Mouse (Mus musculus) gastrocnemius, adult 8-10 months (tissue): ENCODE data around the gene Plau. TPM values are rescaled to one million over a fixed set of nuclear protein-coding genes. Genes with fewer than 3 reads are reported as not detected.
A peak's percentile ranks its signal among the peaks of the same experiment; 100 is the strongest.

Experiments
- DNase-seq, 2 experiments: peaks; one replicate each; pipeline ENCODE4 v3.0.0; 2022; ENCODE audit warnings: low spot score in 2 of 2
- total RNA-seq, 4 experiments: library from RNA; stranded (reverse); gene quantifications; 2 replicates each; pipeline ENCODE4 v1.2.4; 2022

Plau gene
- total RNA-seq, 4 experiments from 2014 or later, result 13.4 to 23.7 (median 18.1) TPM

DNA sequence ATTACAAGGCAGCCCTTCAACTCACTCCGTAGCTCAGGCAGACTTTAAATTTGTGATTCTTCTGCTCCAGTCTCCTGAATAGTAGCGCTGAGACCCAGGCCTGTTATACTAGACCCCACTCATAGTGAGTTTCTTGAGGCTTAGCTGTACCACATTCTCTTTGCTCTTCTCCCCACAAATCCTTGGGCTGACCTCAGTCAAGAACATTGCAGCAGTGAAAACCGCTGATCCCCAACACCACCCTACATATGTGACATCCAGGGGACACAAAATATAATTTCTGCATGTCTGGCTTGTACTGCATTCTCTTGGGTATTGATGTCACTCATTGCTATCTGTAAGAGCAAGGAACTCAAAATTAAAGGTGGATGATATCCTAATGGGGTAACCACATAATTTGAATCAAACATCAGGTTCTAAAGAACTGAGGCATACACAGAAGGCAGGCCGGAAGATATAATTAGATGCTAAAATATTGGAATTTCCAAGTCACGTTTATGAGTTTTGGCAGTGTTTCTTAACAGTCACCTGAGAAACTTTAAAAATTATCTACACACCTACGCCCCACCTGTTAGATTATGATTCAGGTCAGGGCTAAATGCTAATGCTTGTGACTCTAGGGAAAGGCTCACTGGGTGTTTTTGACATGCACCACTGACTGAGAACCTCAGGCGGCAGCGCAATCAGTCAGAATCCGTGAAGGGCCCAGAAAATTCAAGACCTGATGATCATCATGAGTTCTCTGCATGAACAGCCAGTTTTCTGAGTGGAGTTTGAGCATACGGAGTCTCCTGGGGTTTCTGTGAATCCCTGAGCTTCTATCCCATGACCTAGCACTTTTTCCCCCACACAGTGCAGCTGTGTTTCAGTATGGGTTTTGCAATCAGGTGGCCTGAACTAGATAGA lies 8.5 kb downstream of the Plau start:
- DNase-seq, result no peak

DNA sequence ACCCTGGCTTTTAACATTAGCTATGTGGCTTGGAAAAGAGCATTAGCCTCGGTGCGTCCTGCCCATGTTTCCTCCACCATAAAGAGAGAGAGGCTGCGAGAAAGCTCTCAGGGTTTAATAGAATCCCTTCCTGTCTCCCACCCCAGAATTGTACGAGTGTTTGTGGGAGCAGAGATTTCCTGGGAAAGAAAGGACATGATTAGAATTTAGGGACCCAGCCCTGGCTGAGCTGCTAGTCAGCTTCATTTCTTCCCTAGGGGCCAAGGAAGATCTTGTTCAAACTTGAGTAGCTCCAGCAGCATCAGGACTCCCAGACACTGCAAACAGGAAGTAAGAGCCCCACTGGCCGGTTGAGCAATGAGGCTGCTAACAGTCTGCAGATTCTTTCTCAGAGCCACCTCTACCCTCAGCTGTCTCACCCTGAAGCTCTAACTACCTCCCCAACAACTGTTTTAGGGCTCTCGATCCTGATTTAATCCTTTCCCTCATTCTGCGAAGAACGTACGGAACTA lies 9.2 kb downstream of the Plau start:
- DNase-seq, result peak in 1 of 2 experiments; percentile 51

GRCm38 (mm10) chr14:20846214-20846613 lies 9.8 kb downstream of the Plau start:
- no peak for DNase-seq

- no peak for DNase-seq
Observed at GRCm38 (mm10) chr14:20847637-20848129, 11.2 kb downstream of the Plau start.

DNA sequence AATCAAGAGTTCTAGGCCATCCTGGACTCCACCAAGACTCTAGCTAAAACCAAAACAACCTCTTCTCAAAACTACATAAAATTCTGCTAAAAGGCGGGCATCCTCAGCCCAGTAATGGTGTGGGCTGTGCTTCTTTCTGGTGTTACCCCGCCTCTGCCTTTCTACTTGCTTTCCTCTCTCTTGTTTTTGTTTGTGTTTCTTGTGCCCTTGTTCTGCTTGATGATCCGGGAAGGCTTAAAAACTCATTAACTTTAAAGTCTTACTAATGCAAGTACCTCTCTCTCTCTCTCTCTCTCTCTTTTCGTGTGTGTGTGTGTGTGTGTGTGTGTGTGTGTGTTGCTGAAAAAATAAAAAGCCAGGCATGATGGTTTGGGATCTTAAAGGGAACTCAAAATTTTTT lies 13.3 kb downstream of the Plau start:
- no peak for DNase-seq

- no peak for DNase-seq
Observed at GRCm38 (mm10) chr14:20850498-20850897, 14.0 kb downstream of the Plau start.

DNA sequence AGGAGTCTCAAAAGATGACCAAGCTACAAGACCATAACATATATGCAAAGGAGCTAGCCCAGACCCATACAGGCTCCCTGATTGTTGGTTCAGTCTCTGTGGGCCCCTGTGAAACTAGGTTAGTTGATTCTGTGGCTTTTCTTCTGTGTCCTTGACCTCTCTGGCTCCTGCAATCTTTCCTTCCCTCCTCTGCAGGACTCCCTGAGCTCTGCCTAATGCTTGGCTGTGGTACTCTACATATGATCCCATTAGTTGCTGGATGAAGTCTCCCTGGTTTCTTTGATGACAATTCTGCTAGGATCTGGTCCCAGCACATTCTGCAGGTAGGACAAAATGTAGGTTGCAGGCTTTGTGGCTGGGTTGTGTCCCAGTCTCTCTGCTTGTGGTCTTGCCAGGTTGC lies 15.3 kb downstream of the Plau start:
- no peak for DNase-seq

- DNase-seq, result no peak
Observed at GRCm38 (mm10) chr14:20861152-20861551, 24.7 kb downstream of the Plau start.

DNA sequence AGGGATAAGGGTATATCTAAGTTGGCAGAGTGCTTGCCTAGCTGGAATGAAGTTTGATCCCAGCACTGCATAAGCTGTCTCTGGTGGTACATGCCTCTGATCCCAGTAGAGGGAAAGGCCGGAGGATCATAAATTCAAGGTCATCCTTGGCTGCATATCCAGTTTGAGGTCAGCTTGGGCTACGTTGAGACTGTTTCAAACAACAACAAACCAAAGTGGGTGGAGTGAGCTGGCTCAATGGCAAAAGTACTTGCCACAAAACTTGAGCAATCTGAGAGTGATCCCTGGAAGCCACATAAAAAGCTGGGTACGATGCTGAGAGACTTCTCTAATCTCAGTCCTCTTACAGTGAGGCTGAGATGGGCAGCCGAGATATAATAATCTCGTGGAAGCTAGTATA lies 25.1 kb downstream of the Plau start:
- peak; percentile 43 to 51 for DNase-seq

- no peak for DNase-seq
Observed at GRCm38 (mm10) chr14:20863306-20864065, 27.0 kb downstream of the Plau start.

DNA sequence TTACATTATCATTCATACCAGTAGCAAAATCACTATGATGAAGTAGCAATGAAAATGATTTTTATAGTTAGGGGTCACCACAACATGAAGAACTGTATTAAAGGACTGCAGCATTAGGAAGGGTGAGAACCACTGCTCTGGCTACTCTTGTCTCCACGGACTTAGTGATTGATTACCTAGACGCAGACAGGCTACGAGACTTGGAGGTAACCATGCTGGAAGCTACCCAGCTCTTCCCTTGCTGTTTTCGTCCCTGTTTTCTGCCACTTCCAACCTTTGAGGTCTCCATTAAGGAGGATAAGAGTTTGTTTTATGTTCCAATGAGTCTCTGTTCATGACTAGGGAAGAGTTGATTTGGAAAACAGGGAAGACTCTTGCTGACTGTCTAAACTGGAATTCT lies 27.7 kb downstream of the Plau start:
- DNase-seq, result no peak

DNA sequence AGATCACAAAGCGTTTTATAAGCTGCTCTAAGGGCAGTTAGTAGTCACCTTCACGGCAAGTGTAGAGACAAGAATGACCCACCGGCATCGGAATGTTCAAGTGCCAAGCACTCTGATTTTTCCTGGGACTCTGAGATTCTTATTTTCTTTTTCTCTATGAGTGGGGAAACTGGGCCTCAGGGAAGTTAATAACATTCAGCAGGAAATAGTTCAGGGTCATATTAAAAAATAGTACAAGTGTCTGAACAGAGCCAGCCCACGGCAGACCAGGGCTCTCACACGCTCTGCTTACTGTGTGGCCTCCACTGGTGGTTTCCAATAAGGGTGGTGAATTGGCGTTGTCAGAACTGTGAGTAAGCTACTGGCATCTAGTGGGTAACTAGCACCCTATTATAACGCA lies 29.1 kb downstream of the Plau start:
- DNase-seq, result no peak

- DNase-seq, result no peak
Observed at GRCm38 (mm10) chr14:20866365-20866764, 29.9 kb downstream of the Plau start.

- no peak for DNase-seq
Observed at GRCm38 (mm10) chr14:20870110-20870509, 33.6 kb downstream of the Plau start.

- peak; percentile 46 to 54 for DNase-seq
Observed at GRCm38 (mm10) chr14:20871495-20871894, 35.0 kb downstream of the Plau start.

- peak; percentile 86 to 88 for DNase-seq
Observed at GRCm38 (mm10) chr14:20873307-20873706, 36.8 kb downstream of the Plau start.

DNA sequence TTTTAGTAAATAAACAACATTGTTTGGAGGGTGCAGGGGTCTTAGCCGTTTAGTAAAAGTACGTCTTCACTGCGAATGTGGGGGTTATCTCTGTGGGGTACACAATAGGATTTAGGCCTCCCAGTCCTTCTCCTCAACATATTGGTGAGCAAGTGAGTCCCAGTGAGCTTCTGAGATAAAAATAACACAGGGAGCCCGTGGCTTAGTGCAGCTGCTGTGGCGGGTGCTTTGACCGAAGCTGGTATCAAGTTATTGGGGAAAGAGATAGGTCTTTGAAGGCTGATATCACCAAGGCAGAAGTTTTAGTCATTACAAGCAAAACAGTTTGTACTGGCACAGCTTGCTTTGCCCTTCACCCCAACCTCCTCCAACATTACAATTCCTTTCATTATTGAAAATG lies 37.5 kb downstream of the Plau start:
- no peak for DNase-seq

DNA sequence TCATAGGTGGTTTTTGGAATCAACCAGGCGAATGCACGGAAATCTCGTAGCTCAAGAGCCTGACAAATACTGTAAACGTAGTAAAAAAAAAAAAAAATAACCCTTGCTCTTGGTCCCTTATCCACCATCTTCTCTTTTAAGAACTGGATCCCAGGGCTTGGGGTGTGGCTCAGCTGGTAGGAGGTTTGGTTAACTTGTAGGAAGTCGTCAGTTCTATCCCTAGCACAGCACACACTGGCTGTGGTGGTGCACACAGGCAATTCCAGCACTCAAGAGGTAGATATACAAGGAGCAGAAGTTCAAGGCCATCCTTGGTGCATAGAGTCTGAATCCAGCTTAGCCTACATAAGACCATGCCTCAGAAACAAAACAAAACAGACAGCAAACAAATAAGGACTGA lies 48.2 kb downstream of the Plau start:
- no peak for DNase-seq

GRCm38 (mm10) chr14:20885091-20885888 lies 48.8 kb downstream of the Plau start:
- DNase-seq, result no peak

DNA sequence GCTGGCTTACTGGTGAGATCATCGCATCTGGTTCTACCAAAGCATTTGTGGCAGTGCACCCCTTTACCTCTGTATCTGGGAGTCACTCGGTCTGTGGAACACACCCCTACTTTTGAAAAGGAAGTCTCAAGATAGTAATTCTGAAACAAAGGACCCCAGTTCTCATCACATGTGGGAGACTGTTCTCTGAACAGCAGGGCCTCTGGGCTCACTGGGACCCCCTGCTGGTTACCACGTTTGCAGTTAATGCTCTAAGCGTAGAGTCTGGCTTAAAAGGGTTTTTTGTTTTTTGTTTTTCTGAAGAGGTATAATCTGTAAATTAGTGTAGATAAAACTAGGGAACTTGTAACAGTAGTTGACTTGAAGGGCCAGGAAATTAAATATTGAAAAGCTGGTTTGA lies 49.8 kb downstream of the Plau start:
- no peak for DNase-seq

DNA sequence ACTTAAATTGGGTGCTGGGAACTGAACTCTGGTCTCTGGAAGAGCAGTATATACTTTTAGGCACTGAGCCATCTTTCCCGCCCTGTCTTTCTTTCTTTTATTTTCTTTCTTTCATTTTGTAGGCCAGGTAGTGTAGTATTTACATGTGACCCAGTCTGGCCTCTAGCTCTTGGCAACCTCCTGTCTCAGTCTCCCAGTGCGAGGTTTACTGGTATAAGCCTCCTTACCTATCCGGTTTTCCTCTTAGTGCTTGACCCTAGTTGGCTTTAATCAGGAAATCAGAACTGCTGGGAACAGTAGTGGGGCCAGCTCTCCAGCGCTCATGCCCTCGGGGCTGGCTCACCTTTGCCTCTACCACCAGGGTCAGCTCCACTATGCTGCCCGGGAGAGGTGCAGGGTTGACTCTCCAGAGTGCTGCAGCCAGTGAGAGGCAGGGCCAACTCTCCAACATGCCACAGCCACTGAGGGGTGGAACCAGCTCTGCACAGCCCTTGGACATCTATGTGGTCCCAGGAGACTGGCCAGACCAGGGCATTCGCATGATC lies 51.2 kb downstream of the Plau start:
- no peak for DNase-seq
